Mouse (Mus musculus) naive thymus-derived CD4-positive, alpha-beta T cell, adult 2 months (primary cell): ENCODE results near the gene Htr5a.
A peak's percentile ranks its signal among the peaks of the same experiment; 100 is the strongest.

Experiments
- DNase-seq: peaks from one replicate; pipeline ENCODE4 v3.0.0-alpha.2; 2011; ENCODE audit warnings: low read depth

The Htr5a gene

GRCm38 (mm10) chr5:27841701-27842295 is at the start of gene Htr5a:
Gene Htr5a, plus strand, starts transcription at chr5:27842149.
- no peak for DNase-seq

- no peak for DNase-seq
These were observed 49.8 kb upstream of the Htr5a start for GRCm38 (mm10) chr5:27792173-27792470.

- peak; percentile 29 for DNase-seq
These were observed 49.3 kb upstream of the Htr5a start for GRCm38 (mm10) chr5:27792531-27793205.

GRCm38 (mm10) chr5:27793923-27794322 is 48.0 kb upstream of the Htr5a start:
- DNase-seq, result peak; percentile 95

- DNase-seq, result no peak
These were observed 27.7 kb upstream of the Htr5a start for GRCm38 (mm10) chr5:27814282-27814681.

GRCm38 (mm10) chr5:27818840-27819672 is 22.9 kb upstream of the Htr5a start:
- DNase-seq, result no peak

GRCm38 (mm10) chr5:27821161-27821560 is 20.8 kb upstream of the Htr5a start:
- DNase-seq, result no peak

- DNase-seq, result no peak
These were observed 14.0 kb upstream of the Htr5a start for GRCm38 (mm10) chr5:27827971-27828370.

- DNase-seq, result no peak
These were observed 6.9 kb upstream of the Htr5a start for GRCm38 (mm10) chr5:27835096-27835495.

GRCm38 (mm10) chr5:27838061-27838460 is 3.9 kb upstream of the Htr5a start:
- no peak for DNase-seq

GRCm38 (mm10) chr5:27842671-27843320 is 847 bp downstream of the Htr5a start:
- DNase-seq, result no peak

- no peak for DNase-seq
These were observed 5.0 kb downstream of the Htr5a start for GRCm38 (mm10) chr5:27846979-27847378.

- DNase-seq, result peak; percentile 43
These were observed 12.3 kb downstream of the Htr5a start for GRCm38 (mm10) chr5:27854290-27854689.

- DNase-seq, result no peak
These were observed 13.8 kb downstream of the Htr5a start for GRCm38 (mm10) chr5:27855726-27856125.

GRCm38 (mm10) chr5:27873240-27874082 is 31.5 kb downstream of the Htr5a start:
- DNase-seq, result no peak

- no peak for DNase-seq
These were observed 32.3 kb downstream of the Htr5a start for GRCm38 (mm10) chr5:27874211-27874610.

- no peak for DNase-seq
These were observed 33.6 kb downstream of the Htr5a start for GRCm38 (mm10) chr5:27875341-27876105.

- DNase-seq, result no peak
These were observed 36.4 kb downstream of the Htr5a start for GRCm38 (mm10) chr5:27878356-27878755.

GRCm38 (mm10) chr5:27879726-27880125 is 37.8 kb downstream of the Htr5a start:
- no peak for DNase-seq

- no peak for DNase-seq
These were observed 38.5 kb downstream of the Htr5a start for GRCm38 (mm10) chr5:27880329-27881036.
